9 mouse cellular contexts compared by ENCODE assay signal in the genomic region with DNA sequence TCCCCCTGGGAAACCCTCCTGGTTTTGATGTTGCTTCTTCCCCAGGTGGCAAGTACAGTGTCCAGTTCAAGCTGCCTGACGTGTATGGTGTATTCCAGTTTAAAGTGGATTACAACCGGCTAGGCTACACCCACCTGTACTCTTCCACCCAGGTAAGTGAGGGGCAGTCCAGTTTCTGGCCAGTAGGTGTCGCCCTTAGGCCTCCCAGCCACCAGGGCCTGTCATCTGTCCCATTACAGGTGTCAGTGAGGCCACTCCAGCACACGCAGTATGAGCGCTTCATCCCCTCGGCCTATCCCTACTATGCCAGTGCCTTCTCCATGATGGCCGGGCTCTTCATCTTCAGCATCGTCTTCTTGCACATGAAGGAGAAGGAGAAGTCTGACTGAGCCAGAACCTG. TPM values are rescaled to one million over a fixed set of nuclear protein-coding genes. Genes with fewer than 3 reads are reported as not detected.
A peak's percentile ranks its signal among the peaks of the same experiment; 100 is the strongest.
DNase-seq lines count a peak whose midpoint lies in the region; ATAC-seq and TF ChIP-seq lines count a peak whose summit lies in the region.
"Had no signal": no experiment of that assay in that cellular context is flagged by ENCODE, and none has a peak within 500 bp of the region (broad histone marks: within the 10 kb centered on the region; RNA-seq: fewer than 3 reads in every experiment).

No protein-coding gene starts in this region.

- no peaks in the 10 kb centered on the region for H3K36me3 ChIP-seq in heart, adult 2 months (ENCODE audit: control insufficient read depth, insufficient read depth, low read length)
- peaks cover 53% of the 10 kb centered on the region for H3K36me3 ChIP-seq in ES-E14 (ENCODE audit: control insufficient read depth, insufficient read depth, low read length, poor library complexity, severe bottlenecking)
- H3K36me3 ChIP-seq in hindbrain, embryonic 14.5 days (replicated peaks; ENCODE audit: control insufficient read depth, insufficient read depth): peaks cover 85% of the 10 kb centered on the region
- H3K36me3 ChIP-seq in liver, embryonic 11.5 days (ENCODE audit: control insufficient read depth, insufficient read depth, low read length): peaks cover 36% of the 10 kb centered on the region

- no peaks in the 10 kb centered on the region for H3K4me1 ChIP-seq in heart, adult 2 months (ENCODE audit: control insufficient read depth, insufficient read depth, low read length)
- H3K4me1 ChIP-seq in ES-E14 (ENCODE audit: control insufficient read depth in 2 of 2, insufficient read depth in 2 of 2, low read length in 2 of 2, poor library complexity in 1 of 2): peaks cover 0 to 2% of the 10 kb centered on the region in 2 experiments; a peak in 1 of 4 replicates
- peaks cover 3% of the 10 kb centered on the region; the same call in 1 of the 2 replicates for H3K4me1 ChIP-seq in hindbrain, embryonic 14.5 days (replicated peaks; ENCODE audit: control insufficient read depth, insufficient read depth, low read length)
- no peaks in the 10 kb centered on the region for H3K4me1 ChIP-seq in liver, embryonic 11.5 days (replicated peaks; ENCODE audit: control insufficient read depth, insufficient read depth, low read length)
- H3K4me1 ChIP-seq: heart, embryonic 15.5 days had no signal

- no peak overlapping the region for H3K27ac ChIP-seq in heart, adult 2 months
- H3K27ac ChIP-seq in ES-E14 (ENCODE audit: insufficient read depth, low read depth, low read length, poor library complexity, severe bottlenecking): no peak overlapping the region
- H3K27ac ChIP-seq in hindbrain, embryonic 14.5 days: no peak overlapping the region
- H3K27ac ChIP-seq in liver, embryonic 11.5 days (ENCODE audit: low read depth, low read length): no peak overlapping the region
- H3K27ac ChIP-seq: heart, embryonic 15.5 days had no signal

- DNase-seq in heart, adult 2 months: peak in 1 of 2 experiments; percentile 63
- DNase-seq in heart, postnatal 25 days (ENCODE audit: low spot score): no peak
- peak; percentile 49 for DNase-seq in ES-E14 (ENCODE audit: low read depth, low spot score)
- DNase-seq in embryo, embryonic 10 days (ENCODE audit: low spot score): peak; percentile 23
- DNase-seq in hindbrain, embryonic 14.5 days (ENCODE audit: low spot score): peak; percentile 54
- DNase-seq in liver, embryonic 11.5 days (ENCODE audit: low spot score): no peak
- DNase-seq in c-Kit-positive CD71-positive TER-119-positive erythroid progenitor cells, embryonic 14.5 days (ENCODE audit: low spot score): no peak

- no peaks in the 10 kb centered on the region for H3K9me3 ChIP-seq in ES-E14 (ENCODE audit: control insufficient read depth, insufficient read depth, low read depth, low read length)
- no peaks in the 10 kb centered on the region for H3K9me3 ChIP-seq in hindbrain, embryonic 14.5 days (ENCODE audit: control insufficient read depth, low read length)
- no peaks in the 10 kb centered on the region for H3K9me3 ChIP-seq in liver, embryonic 11.5 days (ENCODE audit: control insufficient read depth, low read length)
- H3K9me3 ChIP-seq: heart, embryonic 15.5 days had no signal

- no peak for ATAC-seq in hindbrain, embryonic 14.5 days (ENCODE audit: low FRiP score)
- peak; percentile 30; the same call in 1 of the 2 replicates for ATAC-seq in liver, embryonic 11.5 days (replicated peaks; ENCODE audit: low FRiP score)
- 0 out of 2 replicates have a peak, but pooled peaks have one; percentile 36 for ATAC-seq in monocyte, adult 5-6 weeks (replicated peaks; ENCODE audit: insufficient number of reproducible peaks, low FRiP score, low TSS enrichment, poor library complexity, severe bottlenecking)

- no peaks in the 10 kb centered on the region for H3K27me3 ChIP-seq in heart, adult 2 months (ENCODE audit: control insufficient read depth, insufficient read depth, low read length)
- H3K27me3 ChIP-seq in hindbrain, embryonic 14.5 days (ENCODE audit: control insufficient read depth, insufficient read depth, low read length): no peaks in the 10 kb centered on the region
- H3K27me3 ChIP-seq in liver, embryonic 11.5 days (replicated peaks; ENCODE audit: control insufficient read depth, insufficient read depth, low read length): no peaks in the 10 kb centered on the region
- H3K27me3 ChIP-seq: heart, embryonic 15.5 days had no signal

- WGBS in heart, adult 2 months: 55% methylated on average over 8 of the region's 8 CpGs
- 69% methylated on average over 8 of the region's 8 CpGs for WGBS in hindbrain, embryonic 14.5 days
- 63% methylated on average over 8 of the region's 8 CpGs for WGBS in liver, embryonic 11.5 days

- H3K4me3 ChIP-seq in heart, adult 2 months: no peak overlapping the region
- H3K4me3 ChIP-seq in ES-E14 (ENCODE audit: insufficient read depth in 1 of 2, low read depth in 1 of 2, low read length in 2 of 2, poor library complexity in 1 of 2, severe bottlenecking in 1 of 2): no peak overlapping the region
- H3K4me3 ChIP-seq in hindbrain, embryonic 14.5 days (replicated peaks; ENCODE audit: low read length): no peak overlapping the region
- H3K4me3 ChIP-seq in liver, embryonic 11.5 days (ENCODE audit: low read depth, low read length): no peak overlapping the region
- H3K4me3 ChIP-seq: heart, embryonic 15.5 days had no signal

- no peak overlapping the region for H3K9ac ChIP-seq in heart, adult 2 months (ENCODE audit: low read depth, low read length)
- no peak overlapping the region for H3K9ac ChIP-seq in ES-E14 (ENCODE audit: insufficient read depth, low read depth, low read length, poor library complexity, severe bottlenecking)
- H3K9ac ChIP-seq in hindbrain, embryonic 14.5 days: no peak overlapping the region
- H3K9ac ChIP-seq in liver, embryonic 11.5 days (ENCODE audit: low read depth, low read length): no peak overlapping the region
- H3K9ac ChIP-seq: heart, embryonic 15.5 days had no signal

- 0 out of 2 replicates have a peak, but pooled peaks have one; percentile 15 for TF ChIP-seq EP300 in heart, adult 2 months (IDR thresholded peaks at IDR 0.05; ENCODE audit: insufficient read depth, low read depth, low read length)

- no peaks in the 10 kb centered on the region for H3K79me2 ChIP-seq in heart, adult 2 months (replicated peaks; ENCODE audit: control insufficient read depth, insufficient read depth, low read length)

- in situ Hi-C loops in ES-E14 (cut with MboI; ENCODE audit: low sequenced_read_pairs in 2 of 2, unreplicated experiment in 2 of 2): loop anchor here in 1 of 2 experiments (10.0 kb wide), 1 partner anchor 347 kb away; no protein-coding TSS in a partner anchor

- H3K4me2 ChIP-seq in hindbrain, embryonic 14.5 days (replicated peaks): no peak overlapping the region
- H3K4me2 ChIP-seq in liver, embryonic 11.5 days: no peak overlapping the region
- H3K4me2 ChIP-seq: heart, embryonic 15.5 days had no signal

- intact Hi-C loops in heart, adult 2 months (cut with DNase I): no loop called here
- intact Hi-C loops in heart, postnatal 25 days (cut with DNase I): no loop called here

- no peak for TF ChIP-seq POLR2A in heart, adult 2 months (IDR thresholded peaks at IDR 0.05; ENCODE audit: insufficient read depth, low read depth, low read length)

- peak; percentile 87 for TF ChIP-seq CTCF in heart, adult 2 months (IDR thresholded peaks at IDR 0.05)

TF ChIP-seq in ES-E14, 5 proteins besides CTCF, POLR2A, EP300 and RAD21:
- TF ChIP-seq ZNF384 (IDR thresholded peaks at IDR 0.05; ENCODE audit: low read depth, low read length) (no peak), HCFC1 (IDR thresholded peaks at IDR 0.05; ENCODE audit: borderline replicate concordance, insufficient read depth, low read length) (no peak), CHD2 (IDR thresholded peaks at IDR 0.05; ENCODE audit: low read depth, low read length) (no peak), MAFK (IDR thresholded peaks at IDR 0.05; ENCODE audit: insufficient read depth, low read depth, low read length) (no peak), ZC3H11A (IDR thresholded peaks at IDR 0.05; ENCODE audit: borderline replicate concordance, low read depth, low read length) (no peak)

RNA-seq across cellular contexts. Expression of gene Ddost, which starts 7.1 kb away (rescaled TPM):
- 10 to 100 TPM; 63.2 to 68.9 TPM for total RNA-seq in heart, adult 2 months (2021)
- 84.4 and 96.9 TPM in 2 replicates for polyA plus RNA-seq in heart, adult 2 months (2012; rRNA removed)
- 10 to 100 TPM; 63.6 to 68.4 TPM for total RNA-seq in heart, postnatal 25 days (2021)
- 317 and 466 TPM in 2 replicates for total RNA-seq in ES-E14 (2012; rRNA removed)
- polyA plus RNA-seq in hindbrain, embryonic 14.5 days (2014; fragmentation: Nextera tagmentation; extraction: Ambion mirVana): 197 and 208 TPM in 2 replicates
- 276 and 295 TPM in 2 replicates for polyA plus RNA-seq in liver, embryonic 11.5 days (2014; fragmentation: Nextera tagmentation; extraction: Ambion mirVana)
- total RNA-seq in monocyte, adult 5-6 weeks (2017): 51.8 to 63.8 TPM (median 53.8 TPM) in 3 replicates

RNA-seq across cellular contexts. Expression of gene Pink1, which starts 14.5 kb away (rescaled TPM):
- 100 to 1,000 TPM; 719 to 844 TPM for total RNA-seq in heart, adult 2 months (2021)
- 423 and 554 TPM in 2 replicates for polyA plus RNA-seq in heart, adult 2 months (2012; rRNA removed)
- 100 to 1,000 TPM; 560 to 591 TPM for total RNA-seq in heart, postnatal 25 days (2021)
- total RNA-seq in ES-E14 (2012; rRNA removed): 13.4 and 14.2 TPM in 2 replicates
- polyA plus RNA-seq in hindbrain, embryonic 14.5 days (2014; fragmentation: Nextera tagmentation; extraction: Ambion mirVana): 53.4 and 57.4 TPM in 2 replicates
- polyA plus RNA-seq in liver, embryonic 11.5 days (2014; fragmentation: Nextera tagmentation; extraction: Ambion mirVana): 15.6 and 17.0 TPM in 2 replicates
- total RNA-seq in monocyte, adult 5-6 weeks (2017): 61.5 to 65.7 TPM (median 63.1 TPM) in 3 replicates

RNA-seq across cellular contexts. Expression of gene Cda, which starts 56.2 kb away (rescaled TPM):
- total RNA-seq in heart, adult 2 months (2021): 1 to 10 TPM; 1.4 TPM
- 1.9 and 3.3 TPM in 2 replicates for polyA plus RNA-seq in heart, adult 2 months (2012; rRNA removed)
- 1 to 10 TPM; 1.3 to 1.8 TPM for total RNA-seq in heart, postnatal 25 days (2021)
- total RNA-seq in ES-E14 (2012; rRNA removed): 1.9 and 3.1 TPM in 2 replicates
- polyA plus RNA-seq in hindbrain, embryonic 14.5 days (2014; fragmentation: Nextera tagmentation; extraction: Ambion mirVana): 5.2 and 6.4 TPM in 2 replicates
- 6.6 and 7.2 TPM in 2 replicates for polyA plus RNA-seq in liver, embryonic 11.5 days (2014; fragmentation: Nextera tagmentation; extraction: Ambion mirVana)
- not detected in 3 replicates for total RNA-seq in monocyte, adult 5-6 weeks (2017)

Comparison
In these comparisons a context has a peak if more than half of its experiments do, and no peak if none do; other contexts are left out.
1. DNase-seq: peak in ES-E14 (single experiment), embryo, embryonic 10 days (single experiment) and hindbrain, embryonic 14.5 days (single experiment); none in heart, postnatal 25 days (single experiment), liver, embryonic 11.5 days (single experiment) and c-Kit-positive CD71-positive TER-119-positive erythroid progenitor cells, embryonic 14.5 days (single experiment).